In the genomic region with DNA sequence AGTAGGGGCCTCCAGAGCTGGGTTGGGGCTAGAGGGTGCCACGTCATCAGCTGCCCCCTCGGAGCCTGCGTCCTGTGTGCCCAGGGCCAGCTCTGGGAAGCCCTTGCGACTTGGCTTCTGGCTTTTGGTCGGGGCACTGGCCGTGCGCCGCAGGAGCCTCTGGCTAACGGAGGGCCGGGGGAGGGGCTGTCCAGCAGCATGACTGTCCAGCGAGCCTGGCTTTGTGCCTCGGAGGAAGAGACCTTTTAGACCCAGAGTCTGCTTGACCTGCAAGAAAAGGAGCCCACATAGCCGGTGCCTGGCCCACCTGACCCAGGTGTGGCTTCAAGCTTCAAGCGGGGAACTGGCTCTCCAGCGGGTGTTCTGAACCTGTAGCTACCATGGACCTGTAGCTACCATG, we compare ENCODE assay signal across 21 mouse cellular contexts. TPM values are rescaled to one million over a fixed set of nuclear protein-coding genes. Genes with fewer than 3 reads are reported as not detected.
A peak's percentile ranks its signal among the peaks of the same experiment; 100 is the strongest.
DNase-seq lines count a peak whose midpoint lies in the region; ATAC-seq and TF ChIP-seq lines count a peak whose summit lies in the region.
"Had no signal": no experiment of that assay in that cellular context is flagged by ENCODE, and none has a peak within 500 bp of the region (broad histone marks: within the 10 kb centered on the region; RNA-seq: fewer than 3 reads in every experiment).

No protein-coding gene starts in this region.

- 69% methylated on average over 15 of the region's 15 CpGs for WGBS in hindbrain, embryonic 10.5 days
- WGBS in hindbrain, embryonic 11.5 days: 70% methylated on average over 13 of the region's 15 CpGs
- 84% methylated on average over 15 of the region's 15 CpGs for WGBS in stomach, postnatal 0 days

- peak; percentile 19 for DNase-seq in hindbrain, embryonic 10.5 days (ENCODE audit: low spot score)
- no peak for DNase-seq in hindbrain, embryonic 11.5 days (ENCODE audit: low spot score)
- peak; percentile 32 for DNase-seq in MN1 (ENCODE audit: low spot score)
- DNase-seq in stomach, postnatal 0 days (ENCODE audit: low spot score): no peak
- DNase-seq in adrenal gland, postnatal 25 days: no peak

- H3K27me3 ChIP-seq in hindbrain, embryonic 10.5 days (ENCODE audit: insufficient read depth, poor library complexity, severe bottlenecking): peaks cover 47% of the 10 kb centered on the region
- H3K27me3 ChIP-seq in hindbrain, embryonic 11.5 days (ENCODE audit: control insufficient read depth, insufficient read depth, low read length): peaks cover 3% of the 10 kb centered on the region; the same call in 1 of the 2 replicates
- H3K27me3 ChIP-seq in E14TG2a.4 (ENCODE audit: insufficient read depth, low read length): peaks cover 39% of the 10 kb centered on the region
- no peaks in the 10 kb centered on the region for H3K27me3 ChIP-seq in stomach, postnatal 0 days (ENCODE audit: control insufficient read depth, insufficient read depth, low read length)
- H3K27me3 ChIP-seq: hindbrain, embryonic 15.5 days had no signal

- no peak for TF ChIP-seq CTCF in E14TG2a.4 (conservative IDR thresholded peaks at IDR 0.05; ENCODE audit: low read length)
- no peak for TF ChIP-seq CTCF in stomach, postnatal 0 days (IDR thresholded peaks at IDR 0.05; ENCODE audit: low read depth)

- no peak overlapping the region; the same call in 1 of the 2 replicates for H3K4me3 ChIP-seq in hindbrain, embryonic 10.5 days
- no peak overlapping the region for H3K4me3 ChIP-seq in hindbrain, embryonic 11.5 days (ENCODE audit: low read depth, low read length)
- peak overlapping the region; percentile 64 for H3K4me3 ChIP-seq in E14TG2a.4 (replicated peaks; ENCODE audit: low read length)
- no peak overlapping the region for H3K4me3 ChIP-seq in stomach, postnatal 0 days (ENCODE audit: low read depth, low read length)
- H3K4me3 ChIP-seq: heart, adult 2 months; heart, embryonic 15.5 days; hindbrain, embryonic 12.5 days; hindbrain, embryonic 15.5 days had no signal

- H3K36me3 ChIP-seq in hindbrain, embryonic 10.5 days: peaks cover 6% of the 10 kb centered on the region
- H3K36me3 ChIP-seq in hindbrain, embryonic 11.5 days (ENCODE audit: control insufficient read depth, insufficient read depth, low read length): 0 out of 2 replicates have a peak, but pooled peaks cover 2% of the 10 kb centered on the region
- H3K36me3 ChIP-seq in E14TG2a.4 (ENCODE audit: insufficient read depth, low read length): peaks cover 5% of the 10 kb centered on the region
- H3K36me3 ChIP-seq in stomach, postnatal 0 days (ENCODE audit: control insufficient read depth, insufficient read depth, low read length): no peaks in the 10 kb centered on the region; the same call in 1 of the 2 replicates
- H3K36me3 ChIP-seq: heart, embryonic 15.5 days; hindbrain, embryonic 12.5 days; hindbrain, embryonic 15.5 days had no signal

- H3K9me3 ChIP-seq in hindbrain, embryonic 10.5 days: no peaks in the 10 kb centered on the region
- H3K9me3 ChIP-seq in hindbrain, embryonic 11.5 days (ENCODE audit: control insufficient read depth, low read length): no peaks in the 10 kb centered on the region
- no peaks in the 10 kb centered on the region for H3K9me3 ChIP-seq in E14TG2a.4 (ENCODE audit: low read length)
- no peaks in the 10 kb centered on the region for H3K9me3 ChIP-seq in stomach, postnatal 0 days (ENCODE audit: control insufficient read depth, low read length)
- H3K9me3 ChIP-seq: heart, embryonic 15.5 days; hindbrain, embryonic 12.5 days; hindbrain, embryonic 15.5 days had no signal

- H3K9ac ChIP-seq in hindbrain, embryonic 11.5 days (ENCODE audit: low read depth, low read length): no peak overlapping the region
- H3K9ac ChIP-seq in stomach, postnatal 0 days (ENCODE audit: low read length): peak overlapping the region; percentile 31; the same call in 1 of the 2 replicates
- H3K9ac ChIP-seq: heart, embryonic 15.5 days; hindbrain, embryonic 12.5 days; hindbrain, embryonic 15.5 days had no signal

- H3K4me2 ChIP-seq in hindbrain, embryonic 11.5 days (replicated peaks; ENCODE audit: low read depth, low read length): no peak overlapping the region
- H3K4me2 ChIP-seq in stomach, postnatal 0 days (replicated peaks; ENCODE audit: low read depth): no peak overlapping the region
- H3K4me2 ChIP-seq: hindbrain, embryonic 15.5 days had no signal

- peaks cover 50% of the 10 kb centered on the region for H3K4me1 ChIP-seq in hindbrain, embryonic 10.5 days (replicated peaks)
- H3K4me1 ChIP-seq in hindbrain, embryonic 11.5 days (replicated peaks; ENCODE audit: control insufficient read depth, insufficient read depth, low read length): peaks cover 8% of the 10 kb centered on the region
- peaks cover 48% of the 10 kb centered on the region for H3K4me1 ChIP-seq in E14TG2a.4 (replicated peaks; ENCODE audit: low read depth, low read length)
- H3K4me1 ChIP-seq in stomach, postnatal 0 days (replicated peaks; ENCODE audit: control insufficient read depth, insufficient read depth): no peaks in the 10 kb centered on the region

- no peak for ATAC-seq in hindbrain, embryonic 11.5 days (ENCODE audit: low FRiP score)
- ATAC-seq in stomach, postnatal 0 days (ENCODE audit: low FRiP score, low TSS enrichment): no peak
- ATAC-seq: CD4-positive, CD25-positive, alpha-beta regulatory T cell, adult 4 months; Patski had no signal

- H3K27ac ChIP-seq in hindbrain, embryonic 10.5 days: peak overlapping the region; percentile 85
- no peak overlapping the region for H3K27ac ChIP-seq in hindbrain, embryonic 11.5 days (ENCODE audit: low read depth, low read length)
- no peak overlapping the region for H3K27ac ChIP-seq in stomach, postnatal 0 days (replicated peaks)
- H3K27ac ChIP-seq: heart, adult 2 months; heart, embryonic 15.5 days; hindbrain, embryonic 12.5 days; hindbrain, embryonic 15.5 days had no signal

- no peak for TF ChIP-seq EP300 in stomach, postnatal 0 days (optimal IDR thresholded peaks at IDR 0.05)

RNA-seq across cellular contexts. Expression of a gene that starts 22.8 kb away (rescaled TPM):
- polyA plus RNA-seq in hindbrain, embryonic 10.5 days (2016; fragmentation: Nextera tagmentation; extraction: Ambion mirVana): 39.9 and 46.5 TPM in 2 replicates
- 31.5 and 37.4 TPM in 2 replicates for polyA plus RNA-seq in hindbrain, embryonic 11.5 days (2014; fragmentation: Nextera tagmentation; extraction: Ambion mirVana)
- polyA plus RNA-seq in stomach, postnatal 0 days (2015; fragmentation: Nextera tagmentation; extraction: Ambion mirVana): 14.8 and 14.9 TPM in 2 replicates
- 33.6 and 33.8 TPM in 2 replicates for total RNA-seq in adrenal gland, postnatal 25 days (2021)

RNA-seq across cellular contexts. Expression of a gene that starts 26.0 kb away (rescaled TPM):
- 534 and 601 TPM in 2 replicates for polyA plus RNA-seq in hindbrain, embryonic 10.5 days (2016; fragmentation: Nextera tagmentation; extraction: Ambion mirVana)
- polyA plus RNA-seq in hindbrain, embryonic 11.5 days (2014; fragmentation: Nextera tagmentation; extraction: Ambion mirVana): 159 and 269 TPM in 2 replicates
- polyA plus RNA-seq in stomach, postnatal 0 days (2015; fragmentation: Nextera tagmentation; extraction: Ambion mirVana): 0.24 and 0.36 TPM in 2 replicates
- total RNA-seq in adrenal gland, postnatal 25 days (2021): not detected in 2 replicates
- total RNA-seq: adrenal gland, adult 18-20 months; adrenal gland, postnatal 14 days; gastrocnemius, adult 8-10 months; gastrocnemius, postnatal 25 days; granulocyte monocyte progenitor cell, adult 5-6 weeks; heart, adult 2 months; heart, postnatal 10 days; heart, postnatal 36 days had no signal
- polyA plus RNA-seq: C2C12, Patski had no signal

RNA-seq across cellular contexts. Expression of a gene that starts 58.4 kb away (rescaled TPM):
- 0.43 and 0.87 TPM in 2 replicates for polyA plus RNA-seq in hindbrain, embryonic 10.5 days (2016; fragmentation: Nextera tagmentation; extraction: Ambion mirVana)
- polyA plus RNA-seq in hindbrain, embryonic 11.5 days (2014; fragmentation: Nextera tagmentation; extraction: Ambion mirVana): 1.0 and 1.1 TPM in 2 replicates
- 0.61 TPM in 2 replicates for polyA plus RNA-seq in stomach, postnatal 0 days (2015; fragmentation: Nextera tagmentation; extraction: Ambion mirVana)
- 2.1 and 5.9 TPM in 2 replicates for total RNA-seq in adrenal gland, postnatal 25 days (2021)
- polyA plus RNA-seq: forebrain, embryonic 14.5 days had no signal

Comparison
In these comparisons a context has a peak if more than half of its experiments do, and no peak if none do; other contexts are left out.
1. DNase-seq: peak in hindbrain, embryonic 10.5 days (single experiment) and MN1 (single experiment); none in hindbrain, embryonic 11.5 days (single experiment), stomach, postnatal 0 days (single experiment) and adrenal gland, postnatal 25 days (single experiment).
2. RNA of a gene that starts 26.0 kb away (polyA plus RNA-seq): 534 to 601 TPM in hindbrain, embryonic 10.5 days and 159 to 269 TPM in hindbrain, embryonic 11.5 days; 0.24 to 0.36 TPM in stomach, postnatal 0 days; every median in the first group is over 100 times any median in the second.